In genomic region chrX:163822298-163822697, GRCm38 (mm10) we compare ENCODE assay signal across 13 mouse cellular contexts.
"Had no signal": no experiment of that assay in that cellular context is flagged by ENCODE, and none has a peak within 500 bp of the region (broad histone marks: within the 10 kb centered on the region; RNA-seq: fewer than 3 reads in every experiment).

No protein-coding gene starts in this region.

- H3K9me3 ChIP-seq: kidney, embryonic 15.5 days; limb, embryonic 15.5 days; liver, embryonic 13.5 days; midbrain, embryonic 12.5 days; neural tube, embryonic 12.5 days; stomach, embryonic 15.5 days had no signal

- DNase-seq: kidney, adult 2 months; kidney, postnatal 14 days; liver, embryonic 13.5 days; lung, adult 18-20 months; lung, postnatal 4 days; right cerebral cortex, postnatal 14 days; thymus, postnatal 36 days had no signal

- H3K27me3 ChIP-seq: liver, embryonic 13.5 days; neural tube, embryonic 12.5 days had no signal

- H3K4me2 ChIP-seq: kidney, embryonic 15.5 days; limb, embryonic 15.5 days; liver, embryonic 13.5 days; midbrain, embryonic 12.5 days; neural tube, embryonic 12.5 days; stomach, embryonic 15.5 days had no signal

- H3K4me3 ChIP-seq: kidney, embryonic 15.5 days; limb, embryonic 15.5 days; liver, embryonic 13.5 days; midbrain, embryonic 12.5 days; neural tube, embryonic 12.5 days; stomach, embryonic 15.5 days had no signal

- H3K9ac ChIP-seq: kidney, embryonic 15.5 days; limb, embryonic 15.5 days; liver, embryonic 13.5 days; midbrain, embryonic 12.5 days; neural tube, embryonic 12.5 days; stomach, embryonic 15.5 days had no signal

- H3K36me3 ChIP-seq: kidney, embryonic 15.5 days; limb, embryonic 15.5 days; liver, embryonic 13.5 days; midbrain, embryonic 12.5 days; neural tube, embryonic 12.5 days; stomach, embryonic 15.5 days had no signal

- H3K4me1 ChIP-seq: kidney, embryonic 15.5 days; limb, embryonic 15.5 days; liver, embryonic 13.5 days; midbrain, embryonic 12.5 days; neural tube, embryonic 12.5 days; stomach, embryonic 15.5 days had no signal

- H3K27ac ChIP-seq: kidney, embryonic 15.5 days; limb, embryonic 15.5 days; liver, embryonic 13.5 days; midbrain, embryonic 12.5 days; neural tube, embryonic 12.5 days; stomach, embryonic 15.5 days had no signal

- ATAC-seq: intestine, embryonic 16.5 days had no signal
